Mouse (Mus musculus): ENCODE measurements around the gene Lbr.
"Not testable (repeated sequence)": the region's sequence is repeated elsewhere in the genome, so short reads cannot be mapped to it uniquely, and the experiment has no call there.

Lbr gene

DNA sequence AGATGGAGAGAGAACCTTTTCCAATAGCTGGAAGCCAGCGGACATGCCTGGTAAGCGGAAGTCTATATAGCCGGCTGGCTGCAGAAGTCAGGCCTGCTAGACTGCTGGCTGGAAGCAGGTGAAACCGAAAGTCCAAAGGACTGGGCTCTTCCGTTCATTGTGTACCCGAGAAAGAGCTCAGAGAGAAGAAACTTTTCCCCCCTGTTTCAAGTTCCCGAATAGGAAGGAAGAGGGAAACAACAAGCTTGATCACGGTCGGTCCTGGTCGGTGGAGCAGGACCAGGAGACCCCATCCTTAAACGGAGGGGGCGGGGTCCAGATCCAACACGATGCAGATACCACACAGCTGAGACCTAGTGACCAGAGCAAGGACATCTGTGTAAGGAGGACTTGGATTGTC is 9.6 kb upstream of the Lbr start:
- DNase-seq (ENCODE audit: low read depth), result no peak

DNA sequence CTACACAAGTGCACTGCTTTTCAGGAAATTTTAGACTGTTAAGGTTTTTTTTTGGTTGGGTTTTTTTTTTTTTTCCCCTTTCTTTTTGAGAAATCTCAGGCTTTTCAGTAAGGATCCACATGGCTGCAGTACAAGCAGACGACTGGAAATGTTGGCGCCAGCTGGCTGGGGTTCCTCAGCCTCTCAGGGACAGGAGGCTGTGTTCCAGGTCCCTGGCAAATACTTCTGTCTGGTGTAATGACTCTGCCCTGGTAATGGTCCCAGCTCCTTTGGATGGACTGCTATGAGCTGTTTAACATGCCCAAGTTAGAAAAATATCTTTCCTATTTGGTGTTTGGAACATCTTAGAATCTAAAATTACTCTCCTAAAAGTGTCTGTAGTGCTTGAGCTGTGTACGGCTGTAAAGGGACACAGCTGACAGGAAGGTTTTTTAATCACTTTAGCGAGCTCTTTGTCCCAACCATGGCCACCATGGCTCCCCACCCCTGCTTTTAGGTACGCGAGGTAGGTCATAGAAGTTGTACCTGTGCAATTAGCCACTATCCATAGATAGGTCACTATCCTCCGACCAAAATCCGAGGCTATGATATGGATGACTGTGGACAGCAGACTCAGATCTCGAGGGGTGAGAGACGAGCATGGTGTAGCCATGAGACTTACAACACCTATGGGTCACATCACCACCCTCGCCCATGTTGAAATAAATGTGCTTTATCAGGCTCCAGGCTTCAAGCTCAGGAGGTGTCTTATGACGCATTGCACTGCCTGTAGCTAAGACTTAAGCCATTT is 8.9 kb upstream of the Lbr start:
- DNase-seq (ENCODE audit: low read depth), result peak; percentile 34

DNA sequence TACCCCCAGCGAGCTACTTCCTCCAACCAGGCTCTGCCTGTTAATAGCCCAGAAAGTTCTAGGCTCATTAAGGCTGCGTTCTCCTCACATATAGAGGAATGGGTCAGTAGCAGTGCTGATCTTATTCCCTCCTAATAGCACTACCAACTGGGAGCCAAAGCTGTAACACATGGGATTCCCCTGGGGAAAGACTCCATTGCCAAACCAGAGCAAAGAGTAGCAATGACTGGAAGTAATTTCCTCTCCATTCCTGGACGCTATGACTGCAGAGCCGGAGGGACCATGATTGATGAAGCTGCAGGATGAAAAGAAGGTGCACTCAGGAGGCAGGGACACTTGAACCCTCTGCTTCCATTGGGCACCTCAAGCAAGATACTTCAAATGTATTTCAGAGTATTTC is 7.6 kb upstream of the Lbr start:
- DNase-seq (ENCODE audit: low read depth), result peak; percentile 48

DNA sequence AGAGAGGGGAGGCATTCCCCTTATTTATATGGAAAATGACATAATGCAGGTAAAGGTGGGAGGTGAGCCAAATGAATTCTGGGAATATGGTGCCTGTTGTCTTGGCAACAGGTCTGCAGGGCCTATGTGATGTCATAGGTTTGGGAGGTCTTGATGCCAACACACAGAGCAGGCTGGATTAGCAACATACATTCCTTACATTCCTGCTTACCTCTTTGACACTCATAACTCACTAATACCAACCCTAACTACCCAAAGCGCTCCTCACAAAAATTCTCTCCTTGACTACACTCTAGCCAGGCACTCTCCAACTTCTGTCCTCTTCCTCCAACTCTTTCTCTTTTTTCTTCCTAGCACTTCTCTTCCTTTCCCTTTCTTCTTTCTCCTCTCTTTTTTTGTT is 5.4 kb upstream of the Lbr start:
- DNase-seq (ENCODE audit: low read depth), result no peak

DNA sequence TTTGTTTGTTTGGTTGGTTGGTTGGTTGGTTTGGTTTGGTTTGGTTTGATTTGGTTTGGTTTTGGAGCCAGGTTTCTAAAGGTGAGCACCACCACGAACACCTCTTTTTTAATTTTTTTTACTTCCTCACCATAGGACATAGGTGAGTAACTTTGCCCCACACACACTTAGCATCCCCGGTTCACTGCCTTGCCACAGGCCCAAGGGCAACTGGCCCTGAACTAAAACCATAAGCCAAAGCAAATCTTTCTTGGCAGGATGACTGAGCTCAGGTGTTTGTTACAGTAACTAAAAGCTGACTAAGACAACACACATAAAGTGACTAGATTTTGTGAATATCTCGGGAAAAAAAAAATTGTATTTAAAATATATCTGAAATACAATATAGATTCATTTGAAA is 4.5 kb upstream of the Lbr start:
- no peak for DNase-seq (ENCODE audit: low read depth)

DNA sequence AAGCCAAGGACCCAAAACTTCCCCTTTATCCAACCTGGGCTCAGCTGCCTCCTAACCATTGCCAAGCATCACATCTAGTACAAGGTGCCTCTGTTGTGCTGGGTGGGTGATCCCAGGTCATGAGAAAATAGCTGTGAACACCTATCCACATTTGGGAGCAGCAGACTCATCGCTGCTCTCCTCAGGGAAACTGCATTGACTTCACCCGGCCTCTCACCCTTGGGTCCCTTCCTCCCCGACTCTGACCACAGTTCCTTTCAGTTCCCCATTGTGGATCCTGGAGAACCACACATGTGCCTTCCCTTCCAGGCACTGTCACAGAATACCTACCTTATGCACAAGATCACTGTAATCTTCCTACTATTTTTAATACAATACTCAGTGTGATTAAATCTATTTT is 2.9 kb upstream of the Lbr start:
- DNase-seq (ENCODE audit: low read depth), result no peak

DNA sequence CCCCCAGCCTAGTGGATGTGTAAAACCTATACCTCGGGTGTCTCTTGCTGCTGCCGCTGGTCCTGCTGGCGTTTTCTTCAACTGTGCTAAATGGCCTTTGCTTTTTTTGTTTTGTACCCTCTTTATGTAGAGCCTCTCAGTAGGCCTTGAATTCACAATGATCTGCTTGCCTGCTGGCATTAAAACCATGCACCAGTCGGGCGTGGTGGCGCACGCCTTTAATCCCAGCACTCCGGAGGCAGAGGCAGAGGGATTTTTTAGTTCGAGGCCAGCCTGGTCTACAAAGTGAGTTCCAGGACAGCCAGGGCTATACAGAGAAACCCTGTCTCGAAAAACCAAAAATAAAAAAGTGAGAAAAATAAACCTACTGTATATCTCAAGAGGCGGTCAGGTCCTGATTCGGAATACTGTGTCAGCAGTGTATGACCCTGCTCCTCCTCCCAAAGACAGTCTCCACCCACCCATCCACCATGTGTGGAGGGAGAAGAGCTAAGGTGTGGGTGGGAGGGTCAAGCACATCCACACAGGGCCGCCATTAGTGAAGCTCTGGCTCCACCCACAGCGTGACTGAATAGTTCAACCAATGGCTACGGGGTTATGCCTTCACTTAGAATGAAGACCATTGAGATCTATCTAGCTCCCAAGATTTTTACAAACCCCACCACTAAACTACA is 2.2 kb upstream of the Lbr start:
- DNase-seq (ENCODE audit: low read depth), result no peak

DNA sequence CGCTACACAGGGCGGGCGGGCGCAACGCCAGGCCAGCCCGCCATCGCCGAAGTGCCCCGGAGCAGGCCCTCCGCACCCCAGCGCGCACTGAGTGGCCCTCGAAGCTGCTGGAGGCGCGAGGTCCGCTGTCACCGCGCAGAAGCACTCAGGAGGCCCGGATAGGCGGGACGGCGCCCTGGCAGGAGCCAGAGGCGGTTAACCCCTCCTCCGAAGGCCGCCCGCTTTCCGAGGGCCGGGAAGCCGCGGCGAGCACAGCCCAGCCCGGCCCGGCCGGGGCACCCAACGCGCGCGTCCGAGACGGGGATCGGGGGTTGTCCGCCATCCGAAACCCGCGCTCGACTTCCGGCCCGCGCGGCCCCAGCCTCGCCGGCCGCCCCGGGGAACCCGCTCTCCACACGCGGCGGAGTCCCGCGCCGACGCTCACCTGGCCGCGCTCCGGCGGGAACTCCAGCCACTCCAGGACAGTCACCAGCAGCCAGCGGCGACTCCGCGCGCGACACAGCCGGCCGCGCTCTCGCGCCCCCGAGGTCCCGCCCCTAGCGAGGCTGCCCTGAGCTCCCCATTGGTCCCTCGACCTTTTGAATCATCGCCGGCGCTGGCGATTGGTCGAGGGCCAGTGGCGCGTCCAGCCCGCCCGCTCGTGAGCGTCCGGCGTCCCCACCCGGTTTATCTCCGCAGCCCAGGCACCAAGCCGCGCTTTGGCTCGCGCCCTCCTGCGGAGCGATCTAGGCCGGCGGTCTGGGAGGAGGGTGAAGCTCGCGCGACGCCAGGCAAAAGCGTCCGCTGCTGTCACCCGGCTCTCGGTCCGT is 778 bp downstream of the Lbr start:
- DNase-seq (ENCODE audit: low read depth), result peak; percentile 99

DNA sequence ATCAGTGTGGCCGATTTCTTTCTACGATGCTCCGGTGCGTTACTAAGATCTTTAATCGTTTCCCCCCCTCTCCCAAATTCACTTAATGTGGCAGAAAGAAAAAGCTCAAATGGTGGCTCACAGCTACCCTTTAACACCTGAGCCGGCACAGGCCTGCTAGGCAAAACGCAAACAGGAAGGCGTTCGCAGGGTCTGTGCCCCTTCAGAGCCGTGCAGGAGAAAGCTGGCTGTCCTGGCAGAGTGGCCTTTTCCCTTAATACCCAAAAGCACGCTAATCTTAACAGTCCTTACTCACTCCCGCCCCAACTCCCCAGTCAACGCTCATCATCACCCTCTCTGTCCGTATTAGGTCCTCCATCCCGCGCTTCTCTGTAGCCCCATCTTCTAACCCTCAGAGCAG is 1.4 kb downstream of the Lbr start:
- no peak for DNase-seq (ENCODE audit: low read depth)

DNA sequence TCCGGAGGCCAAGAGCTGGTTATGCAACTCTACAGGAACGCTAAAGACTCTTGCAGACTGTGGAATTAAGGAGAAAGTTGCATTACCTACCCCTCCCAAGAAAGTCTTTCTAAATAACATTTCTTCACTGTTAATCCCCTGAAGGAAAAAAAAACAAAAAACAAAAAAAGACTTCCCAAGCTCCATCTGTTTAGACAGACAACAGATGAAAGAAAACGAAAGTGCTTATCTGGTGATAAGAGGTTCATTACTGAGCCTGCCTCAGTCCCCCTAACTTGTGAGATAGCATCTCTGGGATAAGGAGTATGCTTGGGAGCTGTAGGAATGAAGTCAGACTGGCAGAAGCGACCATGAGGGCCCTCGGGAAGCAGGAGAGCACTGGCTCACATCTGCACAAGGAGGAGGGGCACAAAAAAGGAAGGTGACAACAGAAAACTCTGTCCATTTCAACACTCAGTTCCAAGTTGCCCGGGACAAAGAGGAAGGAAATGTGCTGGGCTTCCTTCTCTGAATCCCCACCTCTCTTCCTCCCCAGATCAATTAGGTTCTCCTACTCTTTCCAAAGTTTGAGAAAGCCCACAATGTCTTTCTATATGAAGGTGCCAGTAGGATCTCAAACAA is 3.0 kb downstream of the Lbr start:
- DNase-seq (ENCODE audit: low read depth), result peak; percentile 27

DNA sequence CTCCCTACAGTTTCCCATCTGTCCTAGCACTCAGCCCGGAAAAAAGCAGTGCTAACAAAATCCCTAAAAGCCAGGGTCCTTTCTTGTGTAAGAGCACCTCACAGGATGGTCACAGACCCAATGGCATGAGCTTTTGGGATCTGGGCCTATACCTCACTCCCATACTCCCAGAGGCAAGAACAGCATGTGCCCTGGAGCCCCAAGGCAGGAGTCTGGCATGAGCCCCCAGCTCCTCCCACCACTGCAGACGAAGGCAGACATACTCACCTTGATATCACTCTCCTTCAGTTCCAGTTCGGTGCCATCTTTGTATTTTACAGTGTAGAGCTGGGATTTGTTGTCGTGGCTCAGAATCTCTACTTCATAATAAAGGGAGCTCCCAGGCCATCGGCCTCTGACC is 4.7 kb downstream of the Lbr start:
- DNase-seq (ENCODE audit: low read depth), result no peak

DNA sequence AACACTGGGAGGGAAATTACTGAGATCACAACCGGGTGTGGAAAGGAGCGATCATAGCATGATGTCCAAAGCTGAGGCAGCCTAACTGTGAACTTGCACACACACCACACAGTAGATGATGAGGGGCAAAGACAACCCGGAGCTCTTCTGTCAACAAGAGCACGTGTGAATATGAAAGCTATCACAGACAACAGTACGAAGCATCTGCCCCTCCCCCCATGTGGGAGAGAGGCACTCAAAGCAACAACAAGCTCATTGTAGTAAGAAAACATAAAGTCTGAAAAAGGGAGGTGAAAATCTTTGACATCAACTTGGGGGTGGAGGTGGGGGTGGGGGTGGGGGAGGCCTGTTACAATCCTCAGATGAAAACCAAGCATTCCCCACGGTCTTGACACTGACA is 9.7 kb downstream of the Lbr start:
- no peak for DNase-seq (ENCODE audit: low read depth)

DNA sequence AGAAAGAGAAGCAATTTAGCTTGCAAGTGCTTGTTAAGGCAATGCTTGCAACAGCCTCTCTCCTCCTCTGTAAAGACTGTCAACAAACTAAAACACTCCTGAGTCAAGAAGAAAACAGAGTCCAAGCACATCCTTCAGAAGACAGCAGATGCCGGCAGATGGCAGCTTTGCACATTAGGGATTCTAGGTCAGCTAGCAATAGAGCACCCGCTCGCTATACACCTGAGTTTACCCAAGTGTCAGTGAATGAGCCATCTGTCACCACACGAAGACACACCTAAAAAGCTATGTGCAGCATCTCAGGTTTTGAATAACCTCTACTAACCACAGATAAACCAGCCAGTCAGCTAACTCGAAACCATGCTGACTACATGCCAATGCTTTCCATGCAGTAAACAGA is 10.1 kb downstream of the Lbr start:
- DNase-seq (ENCODE audit: low read depth), result no peak

DNA sequence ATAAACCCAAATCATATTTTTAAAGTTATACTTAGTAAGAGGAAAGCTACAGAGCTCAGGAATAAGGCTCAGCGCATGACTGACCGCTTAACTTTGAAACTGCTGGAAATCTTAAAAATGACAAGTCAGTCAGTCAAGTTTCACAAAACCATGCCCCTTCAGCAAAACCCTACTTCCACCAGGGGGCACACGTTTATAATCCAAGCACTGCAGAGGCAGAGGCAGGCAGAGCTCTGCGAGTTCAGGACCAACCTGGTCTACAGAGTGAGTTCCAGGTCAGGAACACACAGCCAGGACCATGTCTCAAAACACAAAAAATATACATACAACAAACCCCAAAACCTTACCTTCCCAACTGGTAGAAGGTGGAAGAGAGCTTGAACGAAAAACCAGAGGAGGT is 14.5 kb downstream of the Lbr start:
- peak; percentile 32 for DNase-seq (ENCODE audit: low read depth)

DNA sequence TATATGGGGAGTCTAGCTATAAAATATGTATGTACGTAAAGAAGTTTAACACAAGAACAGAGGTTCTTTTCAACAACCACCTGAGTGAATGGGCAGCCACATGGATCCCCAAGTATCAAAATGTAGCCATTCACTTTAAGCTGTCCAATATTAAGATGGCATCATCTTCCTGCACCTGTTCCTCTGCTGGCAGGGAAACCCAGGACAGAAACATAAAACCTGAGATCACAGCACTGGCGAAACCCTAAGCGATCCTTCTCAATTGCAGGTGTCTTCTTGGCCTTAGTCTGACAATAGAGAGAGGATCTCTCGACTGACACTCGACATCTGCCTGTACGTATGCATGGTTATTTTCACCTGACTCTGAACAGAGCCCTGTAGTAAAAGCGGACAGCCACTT is 16.1 kb downstream of the Lbr start:
- DNase-seq (ENCODE audit: low read depth), result no peak

DNA sequence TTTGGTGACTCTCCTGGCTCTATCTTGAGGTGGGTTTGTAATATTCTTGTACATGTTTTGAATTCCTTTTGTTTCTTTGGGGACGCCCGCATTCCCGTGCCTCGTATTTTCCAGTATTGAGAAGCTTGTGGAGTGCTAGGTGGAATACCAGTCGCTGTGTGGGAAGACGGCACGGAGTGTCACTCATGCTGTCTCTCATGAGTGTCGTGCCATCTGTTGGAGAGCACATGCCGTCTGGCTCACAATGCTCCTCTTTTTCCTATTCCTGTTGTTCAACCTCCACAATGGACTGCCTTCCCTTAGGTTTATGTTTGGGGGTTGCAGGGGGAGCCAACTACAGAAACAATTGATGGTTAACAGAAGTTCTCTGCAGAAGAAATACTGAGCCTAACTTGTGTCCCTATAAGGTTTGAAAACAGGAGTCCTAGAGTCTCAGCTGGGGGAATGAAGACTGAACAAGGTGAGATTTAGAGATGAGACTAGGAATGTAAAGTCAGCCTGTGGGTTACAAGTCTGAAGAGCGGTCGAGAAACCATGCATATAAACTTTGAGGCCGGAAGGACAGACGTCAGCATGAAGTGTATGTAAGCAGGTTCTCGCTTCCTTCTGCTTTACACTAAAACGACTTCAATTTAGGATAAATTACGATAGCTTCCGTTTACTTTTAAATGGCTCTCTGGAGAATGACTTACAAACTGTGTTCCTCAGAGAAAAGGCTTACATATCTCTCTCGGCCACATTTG is 31.2 kb downstream of the Lbr start:
- no peak for DNase-seq (ENCODE audit: low read depth)

DNA sequence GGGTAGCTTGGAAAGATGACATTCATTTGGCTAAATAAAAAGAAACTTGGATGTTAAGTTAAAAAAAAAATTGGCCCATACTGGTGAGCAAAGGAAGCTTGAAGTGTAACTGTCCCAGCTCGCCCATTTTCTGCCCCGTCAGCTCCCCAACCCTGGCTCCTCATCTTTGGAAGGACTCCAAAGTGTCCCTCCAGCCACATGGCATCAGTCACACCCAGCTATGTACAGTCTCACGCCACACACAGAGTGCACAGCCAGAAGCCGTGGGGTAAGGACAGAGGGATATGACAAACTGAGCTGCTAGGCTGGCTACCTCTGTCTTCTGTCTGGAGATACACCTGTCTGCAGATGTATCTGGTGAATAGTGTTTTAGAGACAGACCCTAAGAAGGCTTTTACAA is 42.2 kb downstream of the Lbr start:
- DNase-seq (ENCODE audit: low read depth), result no peak

DNA sequence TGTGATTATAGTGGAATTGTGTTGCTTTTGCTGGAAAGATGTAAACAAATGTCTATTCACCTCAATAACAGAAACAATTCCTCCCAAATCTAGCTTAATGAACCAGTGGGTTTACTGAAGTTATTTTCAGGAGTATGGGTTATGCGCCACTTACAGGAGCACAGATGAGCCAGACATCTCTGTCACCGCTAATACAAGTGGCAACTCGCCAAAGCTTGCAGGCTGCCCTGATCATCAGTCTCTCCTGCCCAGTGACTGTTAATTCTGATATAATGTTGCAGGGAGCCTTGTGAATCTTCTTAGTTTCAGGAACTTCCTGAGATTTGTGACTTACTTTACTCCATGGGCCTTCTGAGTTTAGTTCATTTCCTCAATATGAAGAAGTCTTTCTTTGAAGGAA is 42.9 kb downstream of the Lbr start:
- DNase-seq (ENCODE audit: low read depth), result no peak

DNA sequence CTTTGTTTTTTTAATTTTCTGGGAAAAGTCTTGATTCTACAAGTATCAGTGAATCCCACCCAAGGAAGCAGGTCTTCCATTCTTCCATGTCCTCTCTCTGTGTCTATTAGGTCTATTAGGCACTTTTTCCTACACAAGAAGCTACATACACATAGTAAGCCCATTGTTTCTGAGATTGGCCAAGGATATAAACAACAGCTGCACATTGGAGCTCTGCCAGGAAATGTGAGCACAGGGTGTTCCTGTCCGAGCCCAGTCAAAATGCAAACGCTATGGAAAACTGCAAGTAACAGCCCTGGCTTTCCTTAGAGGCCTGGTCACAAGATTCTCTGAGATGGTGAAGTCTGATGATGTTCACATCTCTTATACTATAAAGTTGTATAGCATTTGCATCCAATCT is 49.3 kb downstream of the Lbr start:
- peak; percentile 68 for DNase-seq (ENCODE audit: low read depth)

DNA sequence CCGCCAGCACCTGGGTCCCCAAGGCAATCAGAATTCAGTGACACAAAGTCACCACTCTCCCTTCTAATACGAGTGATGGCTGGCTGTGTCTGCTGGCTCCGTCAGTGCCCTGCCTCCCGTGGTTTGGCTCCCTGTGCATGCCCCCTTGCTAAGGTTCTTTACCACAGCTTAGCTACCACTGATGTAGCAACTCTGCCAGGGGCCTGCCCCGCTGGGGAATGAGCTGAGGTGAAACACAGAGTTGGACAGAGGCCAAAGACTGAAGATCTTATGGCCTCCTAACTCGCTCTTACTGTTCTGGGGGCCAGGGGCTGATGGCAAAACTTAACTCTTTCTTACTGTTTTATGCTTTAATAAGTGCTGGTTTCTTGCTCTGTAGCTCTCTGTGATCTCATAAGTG is 52.9 kb downstream of the Lbr start:
- DNase-seq (ENCODE audit: low read depth), result peak; percentile 43

DNA sequence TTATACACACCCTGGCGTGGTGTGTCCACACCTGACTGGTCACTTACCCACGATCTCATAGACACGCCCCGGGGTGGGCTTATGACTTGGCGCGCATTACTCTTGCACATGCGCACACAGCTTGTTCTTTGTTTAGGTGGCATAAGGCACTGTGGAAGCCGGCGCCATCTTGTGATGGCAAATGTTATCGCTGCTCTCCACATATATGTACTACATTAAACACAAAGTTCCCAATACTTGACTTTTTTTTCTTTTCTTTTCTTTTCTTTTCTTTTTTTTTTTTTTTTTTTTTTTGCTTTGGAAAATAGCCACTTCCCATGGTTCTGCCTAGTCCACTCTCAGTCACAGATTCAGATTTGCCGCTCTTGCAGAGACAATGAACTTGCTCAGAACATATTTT is 60.2 kb downstream of the Lbr start:
- DNase-seq (ENCODE audit: low read depth), result not testable (repeated sequence)

DNA sequence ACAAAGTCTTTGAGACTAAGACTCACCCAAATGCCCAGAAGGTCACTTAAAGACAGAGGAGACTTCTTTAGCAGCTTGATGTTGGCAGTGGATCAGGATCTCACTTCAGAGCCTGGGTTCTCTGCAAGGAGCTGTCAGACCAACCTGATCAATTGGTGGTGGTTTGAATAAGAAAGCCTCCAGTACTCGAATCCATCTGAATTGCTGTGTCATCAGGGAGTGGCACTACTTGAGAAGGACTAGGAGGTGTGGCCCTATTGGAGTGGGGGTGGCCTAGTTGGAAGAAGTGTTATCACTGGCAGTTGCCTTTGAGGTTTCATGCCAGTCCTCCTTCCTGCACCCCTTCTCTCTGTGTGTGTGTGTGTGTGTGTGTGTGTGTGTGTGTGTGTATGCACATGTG is 66.3 kb downstream of the Lbr start:
- no peak for DNase-seq (ENCODE audit: low read depth)
